Mouse (Mus musculus) CH12.LX (cell line): ENCODE measurements around the gene Mup7.
"Not testable (repeated sequence)": the region's sequence is repeated elsewhere in the genome, so short reads cannot be mapped to it uniquely, and the experiment has no call there.

Experiments used
- CHD2 ChIP-seq: IDR thresholded peaks from 2 replicates; pipeline ENCODE4 v1.6.1; 2011; ENCODE audit warnings: low read length, improper control_type of control experiment
- CTCF ChIP-seq, 2 experiments: IDR thresholded peaks in 1 of 2; conservative IDR thresholded peaks in 1 of 2; 2 replicates each; pipeline ENCODE4 v1.5.1; 2011 to 2012; ENCODE audit warnings: low read depth in 2 of 2, low read length in 2 of 2, improper control_type of control experiment in 1 of 2, inconsistent platforms in 1 of 2, mild to moderate bottlenecking in 1 of 2, moderate library complexity in 1 of 2
- ELF1 ChIP-seq: IDR thresholded peaks from 2 replicates; pipeline ENCODE4 v1.6.1; 2014; ENCODE audit warnings: low read depth, mild to moderate bottlenecking, inconsistent platforms, low read length, improper control_type of control experiment
- EP300 ChIP-seq: IDR thresholded peaks from 2 replicates; pipeline ENCODE4 v1.6.1; 2011; ENCODE audit warnings: low read length, improper control_type of control experiment
- HCFC1 ChIP-seq: IDR thresholded peaks from 2 replicates; pipeline ENCODE4 v1.6.1; 2012; ENCODE audit warnings: low read depth, mild to moderate bottlenecking, inconsistent platforms, low read length, improper control_type of control experiment
- MAFK ChIP-seq: IDR thresholded peaks from 2 replicates; pipeline ENCODE4 v1.6.1; 2011; ENCODE audit warnings: low read length, improper control_type of control experiment; ENCODE audit not compliant: insufficient replicate concordance
- MEF2A ChIP-seq: IDR thresholded peaks from 2 replicates; pipeline ENCODE4 v1.6.1; 2014; ENCODE audit warnings: low read depth, mild to moderate bottlenecking, inconsistent platforms, low read length, improper control_type of control experiment, borderline replicate concordance
- MXI1 ChIP-seq: IDR thresholded peaks from 2 replicates; pipeline ENCODE4 v1.6.1; 2011; ENCODE audit warnings: mild to moderate bottlenecking, low read depth, low read length, improper control_type of control experiment
- POLR2A ChIP-seq: IDR thresholded peaks from 2 replicates; pipeline ENCODE4 v1.6.1; 2011; ENCODE audit warnings: low read depth, mild to moderate bottlenecking, improper control_type of control experiment, low read length
- SMC3 ChIP-seq: IDR thresholded peaks from 2 replicates; pipeline ENCODE4 v1.6.1; 2011; ENCODE audit warnings: low read depth, low read length, improper control_type of control experiment
- ZC3H11A ChIP-seq: IDR thresholded peaks from 2 replicates; pipeline ENCODE4 v1.6.1; 2012; ENCODE audit warnings: low read depth, mild to moderate bottlenecking, inconsistent platforms, low read length, improper control_type of control experiment
- ZKSCAN1 ChIP-seq: IDR thresholded peaks from 2 replicates; pipeline ENCODE4 v1.6.1; 2012; ENCODE audit warnings: low read depth, inconsistent platforms, low read length, improper control_type of control experiment, borderline replicate concordance

- TF ChIP-seq POLR2A; CHD2; MAFK; ELF1; EP300; ZC3H11A; SMC3; ZKSCAN1; CTCF (conservative IDR thresholded peaks at IDR 0.05 in 1 of 2, IDR thresholded peaks at IDR 0.05 in 1 of 2; ENCODE audit: low read depth in 2 of 2, low read length in 2 of 2); HCFC1; MEF2A; MXI1: not testable (repeated sequence)
Measured at GRCm38 (mm10) chr4:60070375-60070774, at the start of gene Mup7.
